Comparison of ENCODE assay signal across 10 mouse cellular contexts in genomic region chr11:11972401-11973110, GRCm38 (mm10).
A peak's percentile ranks its signal among the peaks of the same experiment; 100 is the strongest.
DNase-seq lines count a peak whose midpoint lies in the region; ATAC-seq and TF ChIP-seq lines count a peak whose summit lies in the region.
"Had no signal": no experiment of that assay in that cellular context is flagged by ENCODE, and none has a peak within 500 bp of the region (broad histone marks: within the 10 kb centered on the region; RNA-seq: fewer than 3 reads in every experiment).

No protein-coding gene starts in this region.

- DNase-seq in forebrain, postnatal 0 days = no peak
- no peak for DNase-seq in liver, postnatal 0 days
- no peak for DNase-seq in embryonic facial prominence, embryonic 10.5 days (ENCODE audit: low spot score)
- no peak for DNase-seq in adrenal gland, adult 2 months
- DNase-seq in MN1 (ENCODE audit: low spot score) = no peak

- no peak overlapping the region for H3K4me3 ChIP-seq in forebrain, embryonic 13.5 days
- H3K4me3 ChIP-seq in forebrain, postnatal 0 days (ENCODE audit: low read depth, low read length) = no peak overlapping the region
- no peak overlapping the region for H3K4me3 ChIP-seq in liver, embryonic 12.5 days
- no peak overlapping the region for H3K4me3 ChIP-seq in liver, postnatal 0 days (ENCODE audit: low read depth, low read length)
- no peak overlapping the region for H3K4me3 ChIP-seq in embryonic facial prominence, embryonic 10.5 days
- no peak overlapping the region for H3K4me3 ChIP-seq in limb, embryonic 13.5 days
- H3K4me3 ChIP-seq: erythroblast, embryonic 14.5 days had no signal

- peaks cover 12% of the 10 kb centered on the region for H3K9me3 ChIP-seq in forebrain, embryonic 13.5 days (replicated peaks)
- H3K9me3 ChIP-seq in forebrain, postnatal 0 days (ENCODE audit: low read length) = no peaks in the 10 kb centered on the region
- no peaks in the 10 kb centered on the region for H3K9me3 ChIP-seq in liver, embryonic 12.5 days (replicated peaks)
- H3K9me3 ChIP-seq in liver, postnatal 0 days (ENCODE audit: low read length) = no peaks in the 10 kb centered on the region
- H3K9me3 ChIP-seq in embryonic facial prominence, embryonic 10.5 days = no peaks in the 10 kb centered on the region
- H3K9me3 ChIP-seq in limb, embryonic 13.5 days = no peaks in the 10 kb centered on the region; the same call in 1 of the 2 replicates

- no peak overlapping the region for H3K4me2 ChIP-seq in forebrain, embryonic 13.5 days
- no peak overlapping the region for H3K4me2 ChIP-seq in forebrain, postnatal 0 days (ENCODE audit: low read depth)
- no peak overlapping the region for H3K4me2 ChIP-seq in liver, embryonic 12.5 days
- no peak overlapping the region for H3K4me2 ChIP-seq in liver, postnatal 0 days (ENCODE audit: low read depth, low read length)
- no peak overlapping the region for H3K4me2 ChIP-seq in limb, embryonic 13.5 days (replicated peaks)

- H3K27ac ChIP-seq in forebrain, embryonic 13.5 days = no peak overlapping the region
- no peak overlapping the region for H3K27ac ChIP-seq in forebrain, postnatal 0 days (ENCODE audit: low read depth, low read length)
- no peak overlapping the region for H3K27ac ChIP-seq in liver, embryonic 12.5 days
- H3K27ac ChIP-seq in liver, postnatal 0 days (ENCODE audit: low read depth) = no peak overlapping the region
- H3K27ac ChIP-seq in embryonic facial prominence, embryonic 10.5 days (replicated peaks) = peak overlapping the region; percentile 15
- H3K27ac ChIP-seq in limb, embryonic 13.5 days = 0 out of 2 replicates have a peak overlapping the region, but pooled peaks have one; percentile 1

- ATAC-seq in forebrain, embryonic 13.5 days = peak; percentile 48
- no peak for ATAC-seq in forebrain, postnatal 0 days
- 0 out of 2 replicates have a peak, but pooled peaks have one; percentile 8 for ATAC-seq in liver, embryonic 12.5 days
- no peak for ATAC-seq in liver, postnatal 0 days
- ATAC-seq in limb, embryonic 13.5 days (ENCODE audit: low FRiP score, low read depth) = no peak

- peaks cover 8% of the 10 kb centered on the region; the same call in 1 of the 2 replicates for H3K4me1 ChIP-seq in forebrain, embryonic 13.5 days
- H3K4me1 ChIP-seq in forebrain, postnatal 0 days (ENCODE audit: insufficient read depth) = no peaks in the 10 kb centered on the region
- peaks cover 22% of the 10 kb centered on the region for H3K4me1 ChIP-seq in liver, embryonic 12.5 days
- H3K4me1 ChIP-seq in liver, postnatal 0 days (ENCODE audit: insufficient read depth) = no peaks in the 10 kb centered on the region
- H3K4me1 ChIP-seq in embryonic facial prominence, embryonic 10.5 days = peaks cover 17% of the 10 kb centered on the region
- peaks cover 16% of the 10 kb centered on the region for H3K4me1 ChIP-seq in limb, embryonic 13.5 days

- TF ChIP-seq CTCF in forebrain, postnatal 0 days (IDR thresholded peaks at IDR 0.05; ENCODE audit: low read depth) = no peak
- TF ChIP-seq CTCF in liver, postnatal 0 days (IDR thresholded peaks at IDR 0.05; ENCODE audit: low read depth) = no peak

- 86% methylated on average over 6 of the region's 6 CpGs for WGBS in forebrain, embryonic 13.5 days
- 88% methylated on average over 6 of the region's 6 CpGs for WGBS in forebrain, postnatal 0 days
- WGBS in liver, embryonic 12.5 days (ENCODE audit: insufficient replicate concordance) = 85% methylated on average over 6 of the region's 6 CpGs
- 87% methylated on average over 6 of the region's 6 CpGs for WGBS in liver, postnatal 0 days (ENCODE audit: insufficient replicate concordance)
- WGBS in embryonic facial prominence, embryonic 10.5 days = 85% methylated on average over 6 of the region's 6 CpGs
- 90% methylated on average over 6 of the region's 6 CpGs for WGBS in limb, embryonic 13.5 days

- H3K27me3 ChIP-seq in forebrain, embryonic 13.5 days = no peaks in the 10 kb centered on the region
- H3K27me3 ChIP-seq in forebrain, postnatal 0 days (ENCODE audit: insufficient read depth, low read length) = no peaks in the 10 kb centered on the region
- H3K27me3 ChIP-seq in liver, embryonic 12.5 days (replicated peaks) = no peaks in the 10 kb centered on the region
- no peaks in the 10 kb centered on the region for H3K27me3 ChIP-seq in liver, postnatal 0 days (ENCODE audit: insufficient read depth, low read length)
- H3K27me3 ChIP-seq in embryonic facial prominence, embryonic 10.5 days (replicated peaks; ENCODE audit: low read depth, poor library complexity, severe bottlenecking) = no peaks in the 10 kb centered on the region
- no peaks in the 10 kb centered on the region for H3K27me3 ChIP-seq in limb, embryonic 13.5 days
- H3K27me3 ChIP-seq: Patski had no signal

- TF ChIP-seq EP300 in liver, postnatal 0 days (IDR thresholded peaks at IDR 0.05; ENCODE audit: low read depth) = no peak

- H3K36me3 ChIP-seq in forebrain, embryonic 13.5 days (ENCODE audit: poor library complexity, severe bottlenecking) = peaks cover 29% of the 10 kb centered on the region
- H3K36me3 ChIP-seq in forebrain, postnatal 0 days (ENCODE audit: insufficient read depth) = no peaks in the 10 kb centered on the region
- H3K36me3 ChIP-seq in liver, embryonic 12.5 days = peaks cover 49% of the 10 kb centered on the region
- peaks cover 3% of the 10 kb centered on the region; the same call in 1 of the 2 replicates for H3K36me3 ChIP-seq in liver, postnatal 0 days (replicated peaks; ENCODE audit: insufficient read depth, low read length)
- H3K36me3 ChIP-seq in embryonic facial prominence, embryonic 10.5 days (replicated peaks) = peaks cover 76% of the 10 kb centered on the region
- H3K36me3 ChIP-seq in limb, embryonic 13.5 days = peaks cover 57% of the 10 kb centered on the region

- no peak overlapping the region for H3K9ac ChIP-seq in forebrain, embryonic 13.5 days
- no peak overlapping the region for H3K9ac ChIP-seq in forebrain, postnatal 0 days
- no peak overlapping the region for H3K9ac ChIP-seq in liver, embryonic 12.5 days
- no peak overlapping the region for H3K9ac ChIP-seq in liver, postnatal 0 days (replicated peaks)
- no peak overlapping the region for H3K9ac ChIP-seq in limb, embryonic 13.5 days

Comparison
In these comparisons a context has a peak if more than half of its experiments do, and no peak if none do; other contexts are left out.
1. ATAC-seq: peak in forebrain, embryonic 13.5 days (single experiment) and liver, embryonic 12.5 days (single experiment); none in forebrain, postnatal 0 days (single experiment), liver, postnatal 0 days (single experiment) and limb, embryonic 13.5 days (single experiment).
2. H3K27ac ChIP-seq: peak in embryonic facial prominence, embryonic 10.5 days (single experiment) and limb, embryonic 13.5 days (single experiment); none in forebrain, embryonic 13.5 days (single experiment), forebrain, postnatal 0 days (single experiment), liver, embryonic 12.5 days (single experiment) and liver, postnatal 0 days (single experiment).